Mouse (Mus musculus): ENCODE results near the gene Ctdnep1.

DNA sequence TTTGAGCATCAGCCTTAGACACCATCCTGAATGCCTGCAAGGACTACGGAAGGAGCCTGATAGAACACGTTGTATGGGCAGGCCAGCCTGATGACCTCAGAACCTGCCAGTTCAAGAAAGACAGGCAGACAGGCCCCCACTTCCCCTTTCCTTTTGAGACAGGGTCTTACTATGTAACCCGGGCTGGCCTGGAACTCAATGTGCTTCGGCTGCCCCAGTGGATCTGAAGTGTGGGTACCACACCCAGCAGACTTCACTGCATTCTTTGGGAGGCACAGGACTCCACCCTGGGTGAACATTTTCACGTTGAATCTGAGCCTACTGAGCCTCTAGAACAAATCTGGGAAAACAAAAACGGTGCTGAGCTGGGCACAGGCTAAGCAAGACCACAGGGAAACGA is 57.2 kb downstream of the Ctdnep1 start:
- TF ChIP-seq POLR2A (IDR thresholded peaks at IDR 0.05; ENCODE audit: borderline replicate concordance, control insufficient read depth, low read depth, low read length) (no peak), CTCF (IDR thresholded peaks at IDR 0.05; ENCODE audit: control insufficient read depth, insufficient read depth, low read length) (no peak)

Measured in bone marrow, adult 2 months (tissue).